Mouse (Mus musculus) heart, embryonic 16.5 days (tissue): Measurements from ENCODE around the gene Gm20518. TPM values are rescaled to one million over a fixed set of nuclear protein-coding genes. Genes with fewer than 3 reads are reported as not detected.

ENCODE experiments used
- ATAC-seq: fragments of 200-750 bp; cut with Nextera tagmentation; replicated peaks from 2 replicates; pipeline ENCODE4 v1.8.0; 2017; ENCODE audit warnings: moderate number of reproducible peaks; ENCODE audit not compliant: insufficient read depth, low FRiP score; ENCODE audit errors: extremely low read depth
- H3K27ac ChIP-seq: fragments of 300-500 bp; sonication (generic); 2 replicates; pipeline ENCODE4 v1.5.1; 2014; ENCODE audit warnings: mild to moderate bottlenecking, low read length, control low read depth, moderate library complexity
- H3K27me3 ChIP-seq: fragments of 300-500 bp; sonication (generic); 2 replicates; pipeline ENCODE4 v1.6.1; 2014; ENCODE audit warnings: low read length, mixed read lengths; ENCODE audit not compliant: control insufficient read depth, insufficient read depth
- H3K36me3 ChIP-seq: fragments of 300-500 bp; sonication (generic); 2 replicates; pipeline ENCODE4 v1.6.1; 2014; ENCODE audit not compliant: control insufficient read depth, insufficient read depth
- H3K4me1 ChIP-seq: fragments of 300-500 bp; sonication (generic); 2 replicates; pipeline ENCODE4 v1.6.1; 2014; ENCODE audit warnings: low read length, mixed read lengths; ENCODE audit not compliant: control insufficient read depth, insufficient read depth
- H3K4me2 ChIP-seq: fragments of 300-500 bp; sonication (generic); 2 replicates; pipeline ENCODE4 v1.6.1; 2014; ENCODE audit warnings: low read depth, mild to moderate bottlenecking, control low read depth, low read length
- H3K4me3 ChIP-seq: fragments of 300-500 bp; sonication (generic); 2 replicates; pipeline ENCODE4 v1.5.1; 2014; ENCODE audit warnings: mild to moderate bottlenecking, control low read depth, low read length
- H3K9ac ChIP-seq: fragments of 300-500 bp; sonication (generic); 2 replicates; pipeline ENCODE4 v1.6.1; 2014; ENCODE audit warnings: low read length, control low read depth
- H3K9me3 ChIP-seq: fragments of 300-500 bp; sonication (generic); replicated peaks from 2 replicates; pipeline ENCODE4 v1.6.1; 2016; ENCODE audit warnings: low read length; ENCODE audit not compliant: control insufficient read depth
- WGBS: fragments of 180-500 bp; shearing (Covaris S2); extraction: QIAGEN DNeasy Blood & Tissue Kit; methylation state at CpG from one replicate; pipeline ENCODE4 v1.1.7; 2014; 5-methylcytosine and 5-hydroxymethylcytosine counted together
- polyA plus RNA-seq: library from polyadenylated mRNA; unstranded; fragments of >200 nt; fragmentation: Nextera tagmentation; extraction: Ambion mirVana; gene quantifications from 2 replicates; pipeline ENCODE4 v1.2.1, GENCODE M21; 2015

Gene Gm20518
- polyA plus RNA-seq, 1 experiment from 2014 or later = 0.14 TPM

GRCm38 (mm10) chr16:17799584-17799983 is 91.9 kb downstream of the Gm20518 start:
- Histone ChIP-seq H3K4me2 (no peak overlapping the region), H3K4me1 (peaks cover 30% of the 10 kb centered on the region), H3K4me3 (no peak overlapping the region), H3K27ac (no peak overlapping the region), H3K9ac (no peak overlapping the region), H3K9me3 (no peaks in the 10 kb centered on the region), H3K36me3 (no peaks in the 10 kb centered on the region), H3K27me3 (peaks cover 57% of the 10 kb centered on the region)
- ATAC-seq = no peak

DNA sequence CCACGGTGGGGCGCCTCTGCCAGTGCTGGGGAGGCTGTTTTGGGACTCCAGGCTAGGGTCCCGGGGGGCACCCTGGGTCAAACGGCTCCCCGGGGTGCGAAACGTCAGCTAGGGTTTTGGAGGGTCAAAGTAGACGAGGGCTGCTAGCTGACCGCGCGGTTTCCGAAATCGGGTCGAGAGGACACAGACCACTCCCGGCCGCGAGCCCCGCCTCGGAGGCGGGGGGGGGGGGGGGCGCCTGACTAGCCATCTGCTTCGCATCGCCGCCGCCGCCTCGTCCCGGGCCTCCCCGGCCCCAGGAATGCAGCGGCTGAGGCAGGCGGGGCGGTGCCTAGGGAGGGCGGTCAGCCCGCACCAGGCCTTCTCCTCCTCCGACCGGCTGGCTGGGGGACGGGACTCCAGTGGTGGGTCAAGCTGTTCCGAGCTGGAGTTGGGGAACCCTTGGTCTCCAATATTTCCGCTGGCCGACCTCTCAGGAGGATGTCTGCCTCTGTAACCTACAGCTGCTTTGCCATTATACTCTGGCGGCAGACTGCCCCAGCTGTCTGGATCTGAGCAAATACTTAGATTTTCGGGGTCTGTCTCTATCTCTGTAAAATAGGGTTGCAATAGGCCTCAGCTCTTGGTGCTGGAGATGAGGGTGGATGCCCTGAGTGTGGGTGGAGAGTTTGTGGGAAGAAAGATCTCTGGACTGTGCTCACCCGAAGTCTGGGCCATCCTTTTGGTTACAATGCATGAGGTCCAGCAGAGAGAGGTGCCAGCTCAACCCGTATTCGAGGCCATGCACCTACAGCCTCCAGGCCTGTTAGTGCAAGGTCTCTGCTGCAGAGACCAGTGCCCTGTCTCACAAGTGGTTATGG is 92.9 kb downstream of the Gm20518 start:
- peak overlapping the region; percentile 79 for H3K9ac ChIP-seq
- H3K4me3 ChIP-seq = peak overlapping the region; percentile 61
- H3K36me3 ChIP-seq = no peaks in the 10 kb centered on the region
- WGBS = 6% methylated on average over 30 of the region's 45 CpGs
- ATAC-seq = peak; percentile 59; the same call in 1 of the 2 replicates
- H3K4me2 ChIP-seq = peak overlapping the region; percentile 81
- peaks cover 47% of the 10 kb centered on the region for H3K27me3 ChIP-seq
- no peaks in the 10 kb centered on the region for H3K9me3 ChIP-seq
- peaks cover 21% of the 10 kb centered on the region for H3K4me1 ChIP-seq
- H3K27ac ChIP-seq = peak overlapping the region; percentile 64

- peak; percentile 18; the same call in 1 of the 2 replicates for ATAC-seq
- H3K4me3 ChIP-seq = peak overlapping the region; percentile 61
- no peaks in the 10 kb centered on the region for H3K9me3 ChIP-seq
- H3K4me1 ChIP-seq = peaks cover 15% of the 10 kb centered on the region
- H3K27me3 ChIP-seq = peaks cover 41% of the 10 kb centered on the region
- no peaks in the 10 kb centered on the region for H3K36me3 ChIP-seq
- H3K4me2 ChIP-seq = peak overlapping the region; percentile 81
- WGBS = 5% methylated on average over 29 of the region's 29 CpGs
- H3K27ac ChIP-seq = peak overlapping the region; percentile 64
- peak overlapping the region; percentile 79 for H3K9ac ChIP-seq
Observed at GRCm38 (mm10) chr16:17797812-17798311, 93.6 kb downstream of the Gm20518 start.

DNA sequence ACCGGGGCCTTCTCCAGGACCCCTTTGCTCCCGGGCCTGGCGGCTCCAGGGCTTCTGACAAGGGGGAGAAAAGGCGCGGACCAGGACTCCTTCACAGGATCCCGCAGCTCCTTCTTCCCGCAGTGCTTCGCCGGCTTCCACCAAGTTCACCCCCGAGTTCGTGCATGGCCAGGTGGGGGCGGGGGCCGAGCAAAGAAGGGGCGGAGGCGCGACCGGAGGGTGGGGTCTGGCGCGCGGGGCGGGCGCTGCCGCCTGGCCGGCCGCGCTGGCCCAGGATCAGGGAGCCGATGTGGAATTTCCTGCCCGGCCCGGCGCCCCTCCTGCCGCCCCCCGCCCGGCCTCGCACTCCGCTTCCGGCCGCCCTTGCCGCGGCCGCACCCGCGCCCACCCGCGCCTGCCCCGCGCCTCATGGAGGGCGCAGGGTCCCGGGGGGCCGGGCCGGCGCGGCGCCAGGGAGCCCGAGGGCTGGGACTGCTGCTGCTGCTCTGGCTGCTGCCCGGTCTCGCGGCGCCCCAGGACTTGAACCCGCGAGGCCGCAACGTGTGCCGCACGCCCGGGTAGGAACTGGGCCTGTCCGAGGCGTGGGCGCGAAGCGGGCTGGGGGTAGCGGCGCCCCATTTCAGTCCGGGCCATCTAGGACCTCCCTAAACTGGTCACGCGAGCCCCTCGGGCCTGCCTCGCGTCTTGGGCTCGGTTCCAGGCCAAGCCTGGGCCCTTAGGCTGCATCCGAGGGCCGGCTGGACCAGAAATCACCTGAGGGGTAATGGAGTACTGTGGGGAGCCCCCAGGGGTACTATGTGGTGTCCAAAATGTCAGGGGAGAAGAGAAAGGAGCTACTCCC is 94.3 kb downstream of the Gm20518 start, which contains the start of gene Scarf2:
Scarf2 (plus strand) TSS at position 312 of the 841 bp plus-strand sequence.
- Histone ChIP-seq H3K36me3 (peaks cover 5% of the 10 kb centered on the region; the same call in 1 of the 2 replicates), H3K27ac (peak within 1 kb of the TSS; percentile 64), H3K9me3 (no peaks in the 10 kb centered on the region), H3K4me3 (peak within 1 kb of the TSS; percentile 61), H3K27me3 (peaks cover 35% of the 10 kb centered on the region), H3K4me1 (peaks cover 8% of the 10 kb centered on the region), H3K4me2 (peak within 1 kb of the TSS; percentile 81), H3K9ac (peak within 1 kb of the TSS; percentile 79)
- peak; percentile 38 for ATAC-seq
- 3% methylated on average over 78 of the region's 81 CpGs for WGBS

DNA sequence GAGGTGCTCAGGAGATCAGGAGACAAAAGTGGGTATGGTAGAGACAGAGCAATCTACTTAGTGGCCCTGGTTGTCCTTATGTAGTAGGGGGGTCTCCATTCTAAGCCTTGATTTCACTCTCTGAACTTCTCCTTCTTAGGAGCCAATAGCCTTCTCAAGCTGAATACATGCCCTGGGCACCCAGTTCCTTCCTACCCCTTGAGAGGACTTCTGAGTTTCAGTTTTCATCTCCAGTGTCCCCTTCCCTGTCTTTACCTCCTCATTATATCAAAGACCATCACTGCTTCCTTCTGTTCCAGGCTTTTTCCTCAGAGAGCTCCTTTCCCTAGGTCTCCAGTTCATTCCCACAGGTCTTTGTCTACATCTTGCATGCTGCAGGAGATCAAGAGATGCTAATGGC is 95.0 kb downstream of the Gm20518 start:
- ATAC-seq = no peak
- Histone ChIP-seq H3K27ac (peak overlapping the region; percentile 51), H3K9ac (peak overlapping the region; percentile 79), H3K27me3 (peaks cover 28% of the 10 kb centered on the region), H3K4me1 (peaks cover 5% of the 10 kb centered on the region; the same call in 1 of the 2 replicates), H3K36me3 (peaks cover 5% of the 10 kb centered on the region; the same call in 1 of the 2 replicates), H3K4me2 (peak overlapping the region; percentile 81), H3K9me3 (no peaks in the 10 kb centered on the region), H3K4me3 (peak overlapping the region; percentile 61)

GRCm38 (mm10) chr16:17795643-17796042 is 95.8 kb downstream of the Gm20518 start:
- 71% methylated on average over 5 of the region's 5 CpGs for WGBS
- H3K4me2 ChIP-seq = no peak overlapping the region
- no peak for ATAC-seq
- H3K4me1 ChIP-seq = peaks cover 5% of the 10 kb centered on the region; the same call in 1 of the 2 replicates
- no peak overlapping the region for H3K27ac ChIP-seq
- no peak overlapping the region for H3K9ac ChIP-seq
- H3K36me3 ChIP-seq = peaks cover 9% of the 10 kb centered on the region; the same call in 1 of the 2 replicates
- peaks cover 22% of the 10 kb centered on the region for H3K27me3 ChIP-seq
- H3K9me3 ChIP-seq = no peaks in the 10 kb centered on the region
- H3K4me3 ChIP-seq = no peak overlapping the region

DNA sequence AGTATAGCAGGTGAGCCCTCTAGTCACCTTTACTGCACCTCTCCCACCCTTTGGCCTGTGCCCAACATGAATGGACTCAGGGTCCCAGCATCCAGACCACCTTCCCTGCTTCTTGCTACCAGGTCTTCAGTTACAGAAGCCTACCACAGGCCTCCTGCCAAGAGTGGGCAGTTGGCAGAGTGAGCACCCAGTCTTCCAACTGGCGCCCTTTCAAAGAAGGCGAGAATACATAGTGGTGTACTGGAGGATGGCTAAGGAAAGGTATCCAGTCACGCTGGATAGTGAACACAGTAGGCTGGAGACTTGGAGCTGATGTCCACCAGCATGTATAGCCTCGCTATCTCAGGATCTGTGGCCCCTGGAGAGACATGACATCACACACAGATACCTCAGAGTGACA is 97.4 kb downstream of the Gm20518 start:
- Histone ChIP-seq H3K9me3 (no peaks in the 10 kb centered on the region), H3K9ac (no peak overlapping the region), H3K4me3 (no peak overlapping the region), H3K27me3 (peaks cover 15% of the 10 kb centered on the region), H3K4me1 (peaks cover 5% of the 10 kb centered on the region; the same call in 1 of the 2 replicates), H3K36me3 (peaks cover 18% of the 10 kb centered on the region), H3K27ac (no peak overlapping the region), H3K4me2 (no peak overlapping the region)
- WGBS = 88% methylated on average over 4 of the region's 4 CpGs
- no peak for ATAC-seq

GRCm38 (mm10) chr16:17792728-17793127 is 98.7 kb downstream of the Gm20518 start:
- Histone ChIP-seq H3K9ac (no peak overlapping the region), H3K36me3 (peaks cover 22% of the 10 kb centered on the region)
- ATAC-seq = no peak

More at GRCm38 (mm10) chr16:17792728-17793127, 98.7 kb downstream of the Gm20518 start:
- WGBS = 67% methylated on average over 3 of the region's 3 CpGs
- H3K9me3 ChIP-seq = no peaks in the 10 kb centered on the region
- H3K27me3 ChIP-seq = peaks cover 7% of the 10 kb centered on the region
- 0 out of 2 replicates have a peak, but pooled peaks cover 2% of the 10 kb centered on the region for H3K4me1 ChIP-seq
- H3K4me2 ChIP-seq = no peak overlapping the region
- H3K27ac ChIP-seq = no peak overlapping the region
- H3K4me3 ChIP-seq = no peak overlapping the region
